Mouse (Mus musculus) right cerebral cortex, adult 18-20 months (tissue): Measurements from ENCODE around the gene Lmna.

Experiments
- DNase-seq: peaks from one replicate; pipeline ENCODE4 v3.0.0; 2022; ENCODE audit warnings: mixed read lengths

Lmna gene

GRCm38 (mm10) chr3:88509692-88510420, at the start of gene Lmna:
Lmna (minus strand) TSS chr3:88509956.
- peak; percentile 94 for DNase-seq

- DNase-seq = no peak
These were observed 46.9 kb upstream of the Lmna start for GRCm38 (mm10) chr3:88556616-88557015.

GRCm38 (mm10) chr3:88555731-88556130, 46.0 kb upstream of the Lmna start:
- DNase-seq = no peak

DNA sequence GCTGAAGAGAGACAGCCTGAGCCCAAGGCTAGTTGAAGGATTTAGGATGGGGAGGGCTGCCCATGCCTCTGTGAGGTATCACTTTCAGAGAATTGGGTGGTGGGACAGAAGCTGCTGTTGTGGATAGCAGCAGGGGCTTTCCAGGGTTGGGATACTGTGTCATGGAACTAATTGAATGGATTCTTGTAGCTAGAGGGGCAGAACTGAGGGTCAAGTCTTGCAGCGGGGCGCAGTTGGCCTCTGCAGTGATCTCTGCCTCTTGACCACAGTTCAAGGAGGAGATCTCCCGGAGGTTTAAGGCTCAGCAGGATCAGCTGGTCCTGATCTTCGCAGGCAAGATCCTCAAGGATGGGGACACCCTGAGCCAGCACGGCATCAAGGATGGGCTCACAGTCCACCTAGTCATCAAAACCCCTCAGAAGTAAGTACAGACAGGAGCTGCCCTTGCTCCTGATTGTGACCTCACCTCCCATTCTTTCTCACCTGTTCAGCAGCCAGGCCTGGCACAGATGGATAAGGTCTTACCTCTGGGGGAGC, 45.4 kb upstream of the Lmna start:
- no peak for DNase-seq

DNA sequence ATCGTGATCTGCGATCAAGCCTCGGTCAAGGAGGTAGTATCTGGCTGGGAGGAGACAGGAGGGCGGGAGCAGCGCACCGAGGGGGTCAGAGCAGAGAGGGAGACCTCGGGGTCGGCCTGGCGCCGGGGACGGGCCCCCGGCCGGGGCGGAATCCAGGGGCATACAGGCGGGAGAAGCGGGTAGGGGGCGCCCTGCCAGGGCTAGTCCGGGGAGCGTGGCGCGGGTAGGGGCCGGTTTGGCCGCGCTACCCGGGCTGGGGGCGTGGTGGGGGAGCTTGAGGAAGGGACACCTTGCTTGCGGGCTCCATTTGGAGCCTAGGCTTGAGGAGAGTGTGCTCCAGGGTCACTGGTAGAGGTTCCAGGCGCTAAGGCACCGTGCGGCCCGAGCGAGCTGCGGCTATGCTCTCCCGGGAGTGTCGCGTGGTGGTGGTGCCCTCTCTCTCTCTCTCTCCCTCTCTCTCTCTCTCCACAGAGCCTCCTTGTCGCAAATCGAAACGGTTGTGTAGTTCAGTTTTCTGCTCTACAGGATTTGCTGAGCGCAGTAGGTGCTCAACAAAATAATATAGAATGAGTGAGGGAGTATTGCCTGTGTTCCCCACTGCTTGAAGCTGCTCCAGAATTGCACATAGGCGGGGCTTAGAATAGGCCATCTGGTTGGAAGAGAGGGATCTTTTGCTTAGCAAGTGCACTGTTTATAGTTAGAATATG, 44.3 kb upstream of the Lmna start:
- DNase-seq = peak; percentile 54

- peak; percentile 88 for DNase-seq
These were observed 43.7 kb upstream of the Lmna start, which contains the start of gene Ubqln4 for GRCm38 (mm10) chr3:88553525-88553879. Ubqln4 (plus strand) TSS chr3:88553758.

DNA sequence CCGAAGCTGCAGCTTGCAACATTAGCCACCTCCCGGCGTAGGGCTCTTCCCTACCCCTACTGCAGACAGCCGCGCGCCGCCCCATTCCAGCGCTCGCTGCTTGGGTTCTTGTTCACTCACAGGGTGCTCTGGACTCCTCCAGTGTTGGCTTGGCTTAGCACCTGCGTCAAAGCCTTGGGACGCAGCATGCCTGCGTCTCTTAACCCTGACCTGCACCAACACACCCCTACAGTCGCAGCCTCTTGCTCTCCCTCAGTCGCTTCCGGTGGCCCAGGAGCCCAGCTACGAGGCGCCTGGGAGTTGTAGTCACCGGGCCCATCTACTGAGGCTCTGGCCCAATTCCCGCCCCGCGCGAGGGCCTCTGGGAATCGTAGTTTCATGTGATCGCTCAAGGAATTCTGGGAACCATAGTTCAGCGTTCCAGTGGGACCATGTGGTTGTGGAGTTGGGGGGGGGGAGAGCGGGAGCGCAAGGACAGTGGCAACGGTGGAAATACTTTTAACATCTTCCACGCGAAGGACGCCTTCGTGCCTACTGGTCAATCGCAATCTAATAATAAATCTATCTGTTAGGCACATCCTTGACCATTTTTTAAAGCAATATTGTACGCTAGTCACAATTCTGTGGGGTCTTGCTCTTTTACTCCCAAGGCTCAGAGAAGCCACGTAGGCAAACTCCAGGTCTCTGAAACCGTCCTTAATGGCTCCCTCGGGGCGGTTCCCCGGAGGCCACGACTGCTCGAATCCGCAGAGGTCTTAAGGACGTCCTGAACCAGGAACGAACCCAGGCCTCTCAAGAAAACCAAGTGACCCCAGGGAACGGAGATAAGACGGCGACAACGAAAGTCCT, 43.1 kb upstream of the Lmna start, which contains the start of gene Lamtor2:
TSS of gene Lamtor2 (minus strand) at position 399 of the 849 bp plus-strand sequence.
- DNase-seq = peak; percentile 98

GRCm38 (mm10) chr3:88552082-88552645, 42.4 kb upstream of the Lmna start:
- DNase-seq = no peak

GRCm38 (mm10) chr3:88551586-88551985, 41.8 kb upstream of the Lmna start:
- DNase-seq = no peak

DNA sequence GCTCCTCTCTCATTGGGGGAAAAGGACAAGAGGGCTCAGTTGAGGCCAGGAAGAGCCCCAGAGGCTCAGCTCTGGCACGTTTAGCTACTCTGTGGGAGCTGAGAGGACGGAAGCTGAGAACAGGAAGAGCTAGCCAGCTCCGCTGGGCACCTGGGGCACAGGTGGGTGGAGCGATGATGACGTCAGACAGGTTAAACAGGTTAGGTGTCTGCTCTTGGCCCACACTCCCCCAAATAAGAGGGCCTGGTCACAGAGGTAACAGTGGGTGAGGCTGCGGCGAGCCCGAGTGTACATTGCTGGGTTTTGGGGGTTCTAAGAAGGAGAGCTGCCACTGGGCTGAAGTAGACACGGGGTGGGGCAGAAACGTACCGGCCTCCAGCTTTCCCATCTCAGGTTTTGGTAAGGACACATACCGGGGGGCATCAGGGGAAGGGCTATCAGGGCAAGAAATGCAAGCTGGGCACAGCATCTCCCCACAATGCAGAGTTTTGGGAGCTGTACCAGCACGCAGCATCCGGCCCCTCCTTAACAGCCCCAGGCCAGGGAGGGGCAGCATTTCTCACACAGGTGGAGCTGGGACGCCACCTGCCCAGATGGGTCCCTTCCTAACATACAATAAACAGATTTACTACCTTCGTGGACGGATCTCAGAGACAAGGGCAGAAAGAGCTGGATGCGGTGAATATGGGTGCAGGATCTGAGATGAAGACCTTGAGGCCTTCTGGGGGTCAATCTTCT, 38.6 kb upstream of the Lmna start, which contains the start of gene Rab25:
TSS of gene Rab25 (minus strand) at position 121 of the 738 bp plus-strand sequence.
- no peak for DNase-seq

GRCm38 (mm10) chr3:88546674-88547418, 37.1 kb upstream of the Lmna start:
- DNase-seq = no peak

DNA sequence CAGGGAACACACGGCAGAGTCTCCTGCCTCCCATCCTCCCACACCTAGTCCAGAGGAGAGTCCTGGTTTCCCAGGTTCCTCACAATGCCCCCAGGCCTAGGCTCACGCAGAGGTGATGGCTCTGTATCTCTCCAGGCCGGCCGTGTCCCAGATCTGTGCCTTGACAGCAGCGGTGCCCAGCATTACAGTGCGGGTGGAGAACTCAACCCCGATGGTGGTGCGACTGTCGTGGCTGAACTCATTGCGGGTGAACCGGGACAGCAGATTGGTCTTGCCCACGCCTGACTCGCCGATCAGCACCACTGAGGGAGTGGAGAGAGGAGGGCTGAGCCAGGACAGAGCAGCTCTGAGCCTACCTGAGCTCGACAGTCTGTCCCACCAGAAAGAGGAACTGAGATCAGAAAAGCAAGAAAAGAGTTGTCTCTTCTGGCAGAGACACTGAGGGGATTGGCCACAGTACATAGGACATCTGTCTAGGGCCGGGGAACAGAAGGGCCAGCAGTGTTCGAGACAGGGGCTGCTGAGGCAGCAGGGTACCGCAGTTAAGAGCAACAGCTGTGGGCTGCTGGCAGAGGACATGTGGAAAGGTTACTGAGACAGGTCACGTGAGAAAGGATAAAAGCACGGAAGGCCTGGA, 35.3 kb upstream of the Lmna start:
- no peak for DNase-seq

- no peak for DNase-seq
These were observed 34.8 kb upstream of the Lmna start for GRCm38 (mm10) chr3:88544514-88544913.

DNA sequence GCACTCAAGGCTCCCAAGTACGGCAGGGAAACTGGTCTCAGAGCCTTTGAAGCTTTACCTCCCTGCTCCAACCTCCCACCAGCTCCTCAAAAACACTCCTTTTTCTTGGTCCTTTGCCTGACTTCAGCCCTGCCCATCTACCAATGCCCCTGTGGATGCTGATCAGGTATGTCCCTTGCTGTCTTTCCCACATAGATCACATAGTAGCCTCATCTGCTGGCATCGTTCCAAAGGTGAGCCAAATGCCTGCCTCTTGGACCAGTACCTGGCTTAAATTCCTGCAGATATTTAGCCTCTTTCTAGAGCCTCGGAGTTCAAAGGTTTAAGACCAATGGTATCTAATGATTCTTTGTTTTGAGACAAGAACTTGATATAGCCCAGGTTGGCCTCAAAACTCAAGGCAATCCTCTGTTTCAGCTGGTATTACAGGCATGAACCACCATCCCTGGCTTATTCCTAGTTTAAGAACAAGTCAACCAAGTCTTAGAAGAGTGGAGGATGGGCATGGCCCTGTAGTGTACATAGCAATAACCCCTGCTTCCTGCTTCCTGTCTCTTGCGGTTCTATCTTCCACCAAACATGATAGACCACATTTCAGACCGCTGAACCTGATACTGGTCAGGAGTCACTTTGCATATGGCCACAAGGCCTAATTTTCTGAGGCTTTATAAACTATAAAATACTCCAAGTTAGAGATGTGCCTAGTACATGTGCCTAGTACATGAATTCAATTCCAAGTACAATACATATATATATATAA, 34.1 kb upstream of the Lmna start:
- DNase-seq = no peak

GRCm38 (mm10) chr3:88543174-88543573, 33.4 kb upstream of the Lmna start:
- no peak for DNase-seq

DNA sequence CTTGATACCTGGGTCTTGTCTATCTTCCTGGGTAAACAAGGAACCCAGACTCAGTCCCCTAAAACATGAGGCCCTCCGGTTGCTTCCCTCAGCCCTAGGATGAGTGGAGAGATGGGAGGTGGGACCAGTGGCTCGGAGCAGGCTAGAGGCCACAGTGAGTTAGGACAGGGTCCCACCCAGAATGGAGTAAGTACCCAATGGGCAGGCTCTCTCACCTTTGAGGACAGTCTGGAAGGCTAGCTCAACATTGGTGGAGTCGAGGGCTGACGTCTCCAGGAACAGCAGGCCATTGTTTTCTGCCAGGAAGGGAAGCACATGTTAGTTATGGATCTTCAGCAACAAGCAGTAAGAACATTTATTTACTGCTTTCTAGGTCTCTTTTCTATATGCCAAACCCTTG, 32.7 kb upstream of the Lmna start:
- DNase-seq = no peak

- DNase-seq = no peak
These were observed 32.1 kb upstream of the Lmna start for GRCm38 (mm10) chr3:88541622-88542401.

DNA sequence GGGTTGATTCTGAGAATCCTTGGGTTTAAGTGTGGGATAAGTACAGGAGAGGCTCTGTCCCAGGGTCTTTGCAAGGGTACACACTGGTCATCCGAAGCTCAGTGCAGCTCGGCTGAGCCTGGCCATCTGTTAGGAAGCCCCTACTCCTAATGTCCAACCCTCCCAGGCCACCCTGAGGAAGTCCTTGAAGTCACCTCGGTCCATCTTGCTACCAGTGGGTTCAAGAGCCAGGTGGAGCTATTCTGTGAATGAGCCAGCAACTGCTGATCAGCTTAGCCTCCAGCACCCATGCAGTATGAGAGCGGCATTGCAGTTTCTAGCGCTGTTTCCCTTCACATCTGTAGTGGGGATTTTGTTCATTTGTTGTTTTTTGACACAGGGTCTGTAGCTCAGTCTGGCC, 30.3 kb upstream of the Lmna start:
- DNase-seq = no peak

DNA sequence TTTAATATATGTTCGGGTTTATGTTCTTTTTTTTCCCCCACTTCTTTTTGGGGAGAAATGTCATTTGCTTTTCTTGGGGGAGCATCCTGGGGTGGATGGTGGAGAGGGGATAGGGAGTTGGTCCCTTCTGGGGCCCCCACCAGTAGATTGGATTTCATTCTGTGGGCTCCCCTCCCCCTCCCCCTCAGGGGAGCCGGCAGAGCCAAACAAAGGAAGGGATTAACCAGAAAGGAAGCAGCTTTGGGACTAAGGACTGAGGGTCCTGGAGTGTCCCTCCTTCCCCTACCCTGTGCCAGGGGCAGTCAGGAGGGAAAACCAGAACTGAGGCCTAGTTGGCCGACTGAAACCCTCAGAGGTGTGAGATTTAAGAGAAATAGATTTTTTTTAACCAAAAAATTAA, 29.6 kb upstream of the Lmna start:
- DNase-seq = no peak
